Mouse (Mus musculus): ENCODE data around the gene Cyp4f14.
"Not testable (repeated sequence)": the region's sequence is repeated elsewhere in the genome, so short reads cannot be mapped to it uniquely, and the experiment has no call there.

The Cyp4f14 gene

DNA sequence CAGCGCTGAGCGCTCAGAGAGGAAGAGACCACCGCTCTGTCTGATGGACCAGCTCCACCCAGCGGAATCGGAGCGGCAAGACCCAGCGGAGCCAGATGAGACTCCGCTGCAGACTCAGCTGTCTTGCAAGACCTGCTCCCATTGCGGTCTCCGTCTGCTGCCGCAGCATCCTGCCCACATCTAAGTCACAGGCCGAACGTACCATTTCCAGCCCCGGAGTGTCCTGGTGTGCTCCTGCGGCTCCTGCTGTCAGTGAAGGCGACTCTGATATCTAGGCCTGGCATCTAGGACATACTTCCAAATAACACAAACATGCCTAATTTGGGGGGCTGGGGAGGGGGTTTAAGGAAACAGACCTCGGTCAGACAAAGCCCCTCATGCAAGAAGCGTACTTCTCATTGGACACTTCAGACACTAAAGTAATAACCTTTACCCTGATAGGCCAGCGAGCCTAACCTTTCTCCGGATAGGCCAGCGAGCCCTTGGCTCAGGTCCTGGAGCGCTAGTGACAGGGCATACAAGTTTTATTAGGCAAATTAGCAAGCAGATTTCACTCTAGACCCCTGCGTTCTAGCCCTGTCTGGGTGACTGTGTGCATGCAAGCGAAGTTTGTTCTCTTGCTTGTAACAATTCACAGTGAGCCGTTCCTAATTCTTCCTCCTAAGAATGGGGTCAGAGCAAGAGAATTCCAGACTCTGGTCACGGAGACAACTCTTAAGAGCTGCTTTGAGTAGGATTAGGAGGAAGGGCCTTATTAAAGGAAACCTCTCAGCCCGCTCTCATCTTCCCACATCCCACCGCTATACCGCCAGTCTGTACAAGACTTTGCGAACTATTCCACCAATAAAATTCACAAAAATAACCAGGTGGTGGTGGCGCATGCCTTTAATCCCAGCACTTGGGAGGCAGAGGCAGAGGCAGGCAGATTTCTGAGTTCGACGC, 25.6 kb downstream of the Cyp4f14 start, which contains the start of gene Zfp870:
Gene Zfp870, minus strand, starts transcription at position 404 of the 942 bp plus-strand sequence.
- DNase-seq: peak; percentile 80

DNA sequence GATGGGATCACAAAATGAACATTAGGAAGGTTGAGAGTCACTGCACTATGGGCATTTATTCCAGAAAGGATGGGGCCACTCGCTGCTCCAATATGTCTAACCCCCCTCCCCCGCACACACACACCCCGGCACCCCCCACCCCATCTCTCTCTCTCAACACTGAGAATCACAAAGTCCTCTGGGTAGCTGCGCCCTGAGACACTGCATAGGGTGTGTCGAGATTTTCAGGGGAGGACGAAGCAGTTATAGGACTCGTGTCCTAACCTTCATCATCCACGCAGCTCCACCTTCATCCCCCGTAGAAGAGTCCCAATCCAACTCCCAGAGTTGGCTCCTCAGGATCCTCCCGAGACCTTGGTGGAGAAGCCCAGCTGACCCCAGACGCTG, 26.3 kb downstream of the Cyp4f14 start:
- no peak for DNase-seq

- DNase-seq: no peak
Measured at GRCm38 (mm10) chr17:32889611-32890010, 27.5 kb downstream of the Cyp4f14 start.

DNA sequence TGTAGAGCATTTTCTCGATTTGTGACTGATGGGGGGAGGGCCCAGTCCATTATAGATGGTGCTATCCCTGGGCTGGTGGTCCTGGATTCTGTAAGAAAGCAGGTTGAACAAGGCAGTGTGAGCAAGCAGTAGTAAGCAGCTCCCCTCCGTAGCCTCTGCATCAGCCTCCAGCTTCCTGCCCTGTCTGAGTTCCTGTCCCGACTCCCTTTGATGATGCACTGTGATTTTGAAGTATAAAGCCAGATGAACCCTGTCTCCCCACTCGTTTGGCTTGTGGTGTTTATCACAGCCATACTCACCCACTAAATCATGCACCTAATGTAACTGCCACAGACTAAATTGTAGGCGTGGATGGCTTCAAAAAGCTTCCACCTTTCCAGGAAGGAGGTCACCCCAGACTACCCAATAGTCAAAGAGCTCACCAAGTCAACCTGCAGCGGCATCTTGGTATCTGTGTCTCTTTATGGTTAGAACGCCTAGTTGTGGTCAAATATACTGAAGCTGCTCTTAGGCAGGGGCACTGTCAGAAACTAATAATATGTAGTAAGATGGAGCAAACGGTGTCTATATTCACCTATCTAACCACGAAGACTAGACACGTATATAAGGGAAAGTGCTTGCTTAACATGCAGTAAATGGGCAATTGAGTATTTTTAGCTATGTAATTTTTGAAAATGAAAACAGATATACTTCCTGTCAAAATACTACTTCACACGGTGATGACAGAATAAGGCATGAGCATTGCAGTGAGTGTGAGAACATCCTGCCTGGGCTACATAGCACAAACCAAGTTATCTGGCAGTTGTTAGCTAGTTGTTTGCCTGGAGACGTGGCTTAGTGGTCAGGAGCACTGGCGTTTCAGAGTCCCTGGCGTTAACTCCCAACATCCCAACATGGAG, 36.6 kb downstream of the Cyp4f14 start:
- no peak for DNase-seq

GRCm38 (mm10) chr17:32878773-32879172, 38.4 kb downstream of the Cyp4f14 start:
- DNase-seq: no peak

DNA sequence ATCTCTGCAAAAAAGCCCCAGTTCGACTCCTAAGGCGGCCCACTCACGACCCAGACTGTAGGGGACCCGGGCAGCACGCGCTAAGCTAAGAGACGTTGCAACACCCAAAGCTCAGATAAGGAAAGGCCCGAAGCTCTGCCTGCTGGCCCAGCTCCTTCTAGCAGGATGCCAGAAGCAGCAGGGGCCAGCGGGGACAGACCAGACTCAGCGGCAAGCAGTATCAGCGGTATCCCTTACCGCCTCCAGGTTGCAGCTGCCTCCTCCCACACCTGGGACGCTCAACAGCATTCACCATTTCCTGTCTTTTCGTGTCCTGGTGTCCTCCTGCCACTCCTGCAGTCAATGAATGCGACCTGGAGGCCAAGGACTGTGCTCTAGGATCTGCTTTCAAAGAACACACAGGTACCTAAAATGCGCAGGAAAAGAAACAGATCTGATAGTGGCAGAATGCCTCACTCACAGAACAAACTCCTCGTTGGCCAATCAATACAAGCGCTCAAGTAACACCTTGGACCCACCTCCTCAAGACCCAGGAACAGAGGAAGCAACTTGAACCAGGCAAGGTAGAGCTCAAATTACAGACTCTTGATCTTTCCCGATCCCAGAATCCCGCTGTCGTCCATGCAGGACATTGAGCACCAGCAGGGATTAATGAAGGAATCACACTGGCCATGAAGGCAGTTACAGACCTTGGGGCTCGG, 39.5 kb downstream of the Cyp4f14 start:
- no peak for DNase-seq

- DNase-seq: no peak
Measured at GRCm38 (mm10) chr17:32872696-32873095, 44.4 kb downstream of the Cyp4f14 start.

DNA sequence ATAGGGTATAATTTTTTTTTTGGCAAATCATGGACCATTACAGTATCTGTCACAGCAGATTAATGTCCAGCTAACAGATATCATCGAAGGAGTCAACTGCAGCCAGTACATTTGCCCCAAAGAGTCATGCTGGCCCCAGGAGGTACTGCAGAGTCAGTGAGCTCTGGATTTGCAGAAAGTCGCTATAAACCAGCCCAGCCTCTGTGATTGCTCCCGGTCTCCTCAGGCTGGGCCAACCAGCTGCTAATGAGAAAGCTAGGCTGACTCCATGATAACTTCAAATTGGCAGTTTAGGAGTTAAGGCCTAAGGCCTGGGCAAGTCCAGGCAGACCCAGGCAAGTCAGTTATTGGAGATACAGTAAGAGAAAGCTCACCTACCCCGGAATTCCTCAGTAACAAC, 45.1 kb downstream of the Cyp4f14 start:
- DNase-seq: no peak

DNA sequence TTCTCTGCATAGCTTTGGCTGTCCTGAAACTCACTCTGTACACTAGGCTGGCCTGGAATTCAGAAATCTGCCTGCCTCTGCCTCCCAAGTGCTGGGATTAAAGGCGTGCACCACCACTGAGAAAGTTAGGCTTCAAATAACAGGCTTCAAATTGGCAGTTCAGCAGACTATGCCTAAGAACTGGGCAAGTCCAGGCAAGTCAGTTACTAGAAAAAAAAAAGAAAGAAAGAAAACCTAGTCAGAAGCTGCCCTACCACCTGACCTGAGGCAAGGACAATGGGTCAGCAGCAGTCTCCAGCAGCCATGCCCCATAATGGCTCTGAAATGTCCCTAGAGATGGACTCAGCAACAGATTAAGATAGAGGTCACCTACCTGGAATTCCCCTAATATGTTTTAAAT, 45.7 kb downstream of the Cyp4f14 start:
- DNase-seq: no peak

GRCm38 (mm10) chr17:32867266-32867665, 49.9 kb downstream of the Cyp4f14 start:
- not testable (repeated sequence) for DNase-seq

DNA sequence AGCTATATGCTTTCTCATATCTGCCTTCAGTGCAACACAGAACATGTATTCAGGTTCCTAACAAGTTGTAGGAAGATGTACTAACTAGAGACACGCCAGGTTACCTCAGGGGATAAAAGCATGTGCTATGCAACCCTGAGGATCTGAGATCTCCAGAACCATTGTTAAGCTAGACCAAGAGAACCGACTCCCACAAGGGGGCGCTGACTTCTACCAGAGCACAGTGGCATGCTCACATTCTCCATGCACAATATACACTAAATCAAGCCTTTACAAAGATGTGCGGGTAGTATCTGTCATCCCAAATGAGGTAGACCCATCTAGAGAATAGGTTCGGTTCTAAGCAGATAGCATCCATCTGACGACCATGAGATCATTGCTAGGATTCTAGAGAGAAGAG, 60.4 kb downstream of the Cyp4f14 start:
- DNase-seq: not testable (repeated sequence)
